Mouse (Mus musculus) cerebellum, adult 9-10 months (tissue): Measurements from ENCODE around the gene Bap1.
A peak's percentile ranks its signal among the peaks of the same experiment; 100 is the strongest.

Source experiments
- DNase-seq: peaks from one replicate; pipeline ENCODE4 v3.0.0; 2022

Bap1 gene

DNA sequence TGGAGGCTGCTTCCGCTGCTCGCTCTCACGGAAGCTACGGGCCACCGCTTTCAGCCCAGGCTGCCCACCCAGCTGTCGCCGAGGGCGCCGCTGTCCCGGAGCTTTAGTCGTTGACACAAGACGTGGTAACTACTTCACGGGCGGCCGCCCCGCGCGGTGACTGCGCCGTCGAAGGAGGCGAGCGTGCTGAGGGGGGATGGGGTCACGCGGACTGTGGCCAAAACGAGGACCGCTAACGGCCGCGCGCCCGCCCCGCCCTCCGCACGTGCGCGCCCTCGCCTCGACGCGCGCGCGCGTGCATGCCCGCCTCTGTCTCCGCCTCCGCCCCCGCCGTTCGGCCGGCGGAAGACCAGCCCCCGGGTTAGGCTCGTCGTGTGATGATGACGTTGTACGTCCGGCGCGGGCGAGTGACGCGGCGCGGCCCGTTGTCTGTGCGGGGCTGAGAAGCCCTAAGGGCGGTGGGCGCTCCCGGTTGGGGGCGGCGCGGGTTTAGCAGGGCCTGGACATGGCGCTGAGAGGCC, at the start of gene Bap1, which contains the start of gene Phf7:
Gene Bap1 (plus strand): TSS at position 367 of the 521 bp plus-strand sequence.
Gene Phf7 (minus strand): TSS at position 234 of the 521 bp plus-strand sequence.
- peak; percentile 94 for DNase-seq

DNA sequence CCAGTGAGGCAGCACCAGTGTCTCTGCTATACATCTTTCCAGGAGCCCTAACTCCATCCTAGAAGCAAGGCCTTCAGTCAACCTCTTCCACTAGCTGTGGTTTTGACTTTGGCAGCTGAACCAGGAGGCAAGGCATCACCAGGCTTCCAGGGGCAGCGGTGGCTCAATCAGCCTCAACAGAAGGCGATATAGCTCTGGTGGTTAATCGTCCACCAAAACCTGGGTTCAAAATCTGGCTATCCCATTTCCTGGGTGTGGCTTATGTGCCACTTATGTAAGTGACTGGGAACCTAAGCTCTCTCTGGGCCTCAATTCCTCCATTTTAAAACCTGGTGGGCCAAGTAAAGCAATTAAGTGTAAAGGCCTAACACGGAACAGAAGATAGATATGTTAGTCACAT, 46.4 kb upstream of the Bap1 start:
- peak; percentile 52 for DNase-seq

DNA sequence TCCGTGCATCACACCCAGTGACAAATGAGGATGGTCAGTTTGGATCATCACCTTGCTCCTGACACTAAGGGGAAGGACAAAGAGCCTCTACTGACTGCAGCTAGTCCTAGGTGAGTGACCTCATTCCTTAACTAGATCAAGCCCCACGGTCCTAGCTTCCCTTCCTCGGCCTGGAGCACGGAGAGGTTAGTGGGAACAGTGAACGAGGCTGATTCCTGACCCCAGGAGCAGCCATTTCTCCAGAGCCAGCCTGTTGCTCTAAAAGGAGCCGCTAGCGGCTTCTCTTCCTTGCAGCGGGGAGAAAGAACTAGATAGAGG, 46.0 kb upstream of the Bap1 start:
- DNase-seq: no peak

DNA sequence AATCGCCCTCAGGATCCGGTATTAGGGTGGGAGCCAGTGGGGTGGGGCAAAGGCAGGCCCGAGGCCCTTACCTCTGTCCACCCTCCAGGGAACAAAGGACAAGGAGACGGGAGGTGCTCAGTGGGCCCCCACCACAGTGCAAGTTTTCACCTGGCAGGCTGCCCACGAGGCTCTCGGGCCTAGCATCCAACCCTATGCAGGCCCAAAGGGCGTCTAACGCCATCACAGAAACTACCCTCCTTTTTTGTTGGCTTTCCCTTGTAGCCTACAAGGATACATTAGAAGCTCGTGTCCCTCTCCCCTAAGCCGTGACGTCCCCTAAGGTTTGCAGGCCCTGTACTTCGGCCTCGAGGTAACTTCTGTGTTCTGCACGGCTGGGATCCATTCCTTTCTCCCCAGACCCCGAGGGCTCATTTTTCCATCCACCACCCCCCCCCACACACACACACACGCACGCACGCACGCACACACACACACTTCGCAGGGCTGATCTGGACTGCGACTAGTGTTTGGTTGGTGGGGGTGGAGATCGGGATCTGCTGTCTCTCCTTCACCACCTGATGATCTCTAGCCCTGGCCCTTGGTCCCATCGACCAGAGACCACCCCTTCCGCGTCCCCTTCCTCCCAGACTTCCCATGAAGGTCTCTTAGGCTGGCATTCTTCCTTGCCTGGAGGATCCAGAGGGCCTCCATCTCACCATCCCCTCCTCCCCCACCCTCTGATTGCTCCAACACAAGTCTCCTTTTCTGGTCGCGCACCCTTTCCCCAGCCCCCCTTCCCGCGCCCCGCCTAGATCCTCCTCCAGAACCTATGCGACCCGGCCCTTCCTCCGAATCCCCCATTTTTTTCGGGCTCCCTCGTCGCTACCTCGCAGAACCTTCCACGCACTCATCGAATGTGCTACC, 45.4 kb upstream of the Bap1 start:
- DNase-seq: peak; percentile 73

DNA sequence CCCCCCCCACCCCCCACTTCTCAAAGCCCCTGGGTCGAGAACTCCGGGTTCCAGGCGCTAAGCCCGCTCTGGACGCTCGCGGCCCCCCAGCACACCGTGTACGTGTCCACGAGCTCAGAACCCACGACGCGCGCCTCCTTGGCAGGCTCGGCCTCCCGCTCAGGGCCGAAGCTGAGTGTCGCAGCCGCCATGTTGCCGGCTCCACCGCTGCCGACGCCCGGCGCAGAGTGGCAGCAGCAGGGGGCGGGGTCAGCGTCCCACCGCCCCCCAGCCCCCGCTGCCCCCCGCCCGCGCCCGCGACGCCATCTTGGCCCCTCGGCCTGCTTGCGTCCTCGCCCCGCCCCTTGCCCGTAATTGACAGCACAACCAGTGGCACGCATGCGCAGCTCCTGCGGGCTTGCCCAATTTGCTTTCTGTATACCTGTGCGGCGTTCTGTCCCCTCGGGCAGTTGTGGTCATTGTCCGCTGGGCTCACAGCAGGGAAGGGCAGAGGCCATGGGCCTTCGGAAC, 44.7 kb upstream of the Bap1 start:
- DNase-seq: peak; percentile 97

DNA sequence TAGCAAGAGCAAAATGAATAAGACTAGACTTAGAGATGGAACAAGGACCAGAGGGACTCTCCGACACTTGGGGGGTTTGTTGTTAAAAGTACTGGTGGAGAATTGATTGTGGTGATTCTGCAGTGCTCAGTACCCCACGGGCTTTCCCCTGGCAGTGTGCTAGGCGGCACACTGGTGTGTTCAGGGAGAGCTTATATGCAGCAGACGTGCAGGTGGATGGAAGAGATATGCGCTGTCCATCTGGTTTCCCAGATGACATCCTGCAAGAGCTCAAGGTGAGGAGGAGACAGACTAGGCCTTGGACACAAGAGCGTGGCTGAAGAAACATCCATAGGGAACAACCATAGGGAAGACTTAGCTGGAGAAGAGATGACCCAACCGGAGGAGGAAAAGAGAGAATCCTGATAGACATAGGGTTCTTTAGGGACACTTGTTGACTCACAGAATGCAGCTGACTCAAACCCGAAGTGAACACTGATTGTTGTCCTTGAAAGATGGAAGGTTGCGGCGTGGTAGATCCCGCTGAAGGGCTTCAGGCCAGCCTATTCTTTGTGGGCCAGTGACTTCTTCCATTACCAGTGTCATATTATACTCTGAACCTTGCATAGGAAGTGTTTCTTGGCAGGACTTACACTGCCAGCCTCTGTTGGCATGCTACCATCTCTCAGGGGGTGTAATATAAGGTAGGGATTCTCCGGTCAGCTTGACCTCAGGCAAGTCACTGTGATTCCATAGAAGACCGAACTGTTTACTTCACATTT, 44.0 kb upstream of the Bap1 start:
- peak; percentile 73 for DNase-seq

DNA sequence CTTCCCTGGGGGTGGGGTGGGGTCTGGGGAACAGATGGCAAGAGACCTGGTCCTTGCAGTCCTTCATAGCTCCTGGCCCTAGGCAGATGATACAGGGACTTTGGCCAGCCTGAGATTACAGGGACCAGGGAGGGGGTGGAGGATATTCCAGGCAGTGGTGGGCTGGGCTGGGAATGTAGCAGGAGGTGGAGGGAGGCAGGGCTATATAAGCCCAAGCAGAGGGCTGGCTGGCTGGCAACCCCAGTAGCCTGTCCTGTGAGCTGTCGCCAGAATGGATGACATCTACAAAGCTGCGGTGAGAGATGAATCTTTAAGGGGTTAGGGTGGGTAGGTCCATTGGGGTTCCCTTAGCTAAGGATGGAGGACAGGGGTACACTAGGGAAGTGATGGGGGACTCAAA, 43.2 kb upstream of the Bap1 start, which contains the start of gene Tnnc1:
Gene Tnnc1 (plus strand): TSS at position 229 of the 400 bp plus-strand sequence.
- DNase-seq: peak; percentile 36

DNA sequence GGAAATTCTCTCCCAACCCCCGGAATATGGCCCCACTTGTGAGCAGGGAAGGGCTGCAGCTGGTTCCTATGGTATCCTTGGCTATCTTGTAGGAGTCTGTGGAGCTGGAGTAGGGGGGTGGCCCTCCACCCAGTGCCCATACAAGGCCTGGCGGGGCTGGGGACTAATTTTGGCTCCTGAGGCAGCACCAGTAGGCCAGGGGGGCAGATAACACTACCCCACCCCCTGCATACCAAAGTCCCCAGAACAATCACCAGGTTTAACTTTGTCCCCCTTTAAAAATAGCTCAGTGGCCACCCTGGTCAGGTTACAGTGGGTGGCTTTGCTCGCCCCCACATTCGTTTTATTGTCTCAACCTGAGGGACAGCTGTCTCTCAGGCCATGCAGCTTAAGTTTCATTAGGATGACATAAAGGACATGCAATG, 42.1 kb upstream of the Bap1 start:
- DNase-seq: peak; percentile 39

DNA sequence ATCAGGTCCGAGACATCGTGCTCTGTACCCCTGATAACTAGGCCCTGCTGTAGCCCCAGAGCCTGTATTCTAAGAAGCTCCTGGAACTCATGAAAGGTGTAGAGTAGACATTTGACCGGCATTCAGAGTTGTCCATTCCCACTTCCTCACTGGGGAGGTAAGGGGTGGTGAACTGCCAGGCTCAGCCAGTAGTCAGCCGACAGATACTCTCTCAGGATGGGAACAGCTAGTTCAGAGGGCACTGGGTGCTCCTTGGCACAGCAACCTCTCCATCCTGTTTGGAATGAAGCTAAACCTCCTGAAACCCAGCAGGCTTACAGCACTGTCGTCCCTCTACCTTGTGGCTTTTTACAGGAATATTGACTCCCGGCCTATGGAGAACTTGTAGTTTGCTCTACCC, 39.4 kb upstream of the Bap1 start:
- no peak for DNase-seq

DNA sequence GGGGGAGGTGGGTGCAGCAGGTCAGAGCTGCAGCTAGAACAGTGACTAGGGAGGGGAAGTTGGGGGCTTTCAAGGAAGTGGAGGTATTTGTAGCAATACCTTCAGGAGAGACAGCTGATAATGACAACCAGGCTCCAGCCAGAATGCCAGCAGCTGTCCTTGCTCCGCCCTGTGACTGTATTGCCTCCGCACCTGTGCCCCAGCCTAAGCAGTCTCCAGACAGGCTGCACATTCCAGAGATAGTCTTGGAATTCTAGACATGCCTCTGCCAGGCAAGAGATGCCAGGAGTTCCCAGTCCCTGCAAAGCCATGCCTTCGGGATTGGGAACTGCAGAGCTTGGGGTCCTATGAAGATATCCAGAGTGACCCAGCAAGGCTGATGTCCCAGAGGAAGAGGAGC, 38.8 kb upstream of the Bap1 start:
- no peak for DNase-seq

DNA sequence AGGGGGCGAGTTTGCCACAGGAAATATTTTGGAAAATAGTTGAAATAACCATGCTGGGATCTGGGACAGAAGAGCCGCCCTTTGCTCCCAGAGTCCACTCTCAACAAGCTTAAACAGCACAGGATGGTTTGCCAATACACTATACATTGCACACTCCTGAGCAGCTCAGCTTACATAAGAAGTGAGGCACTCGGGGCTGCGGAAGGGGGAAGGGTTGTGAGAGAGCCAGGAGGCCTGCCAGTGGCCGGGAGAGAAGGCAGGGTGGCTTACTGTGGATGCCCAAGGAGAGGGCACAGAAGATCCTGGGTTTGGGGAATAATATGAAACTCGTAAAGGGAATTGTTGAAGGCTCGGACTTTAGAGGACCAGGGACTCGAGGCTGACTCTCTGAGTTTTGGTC, 37.4 kb upstream of the Bap1 start:
- peak; percentile 27 for DNase-seq

DNA sequence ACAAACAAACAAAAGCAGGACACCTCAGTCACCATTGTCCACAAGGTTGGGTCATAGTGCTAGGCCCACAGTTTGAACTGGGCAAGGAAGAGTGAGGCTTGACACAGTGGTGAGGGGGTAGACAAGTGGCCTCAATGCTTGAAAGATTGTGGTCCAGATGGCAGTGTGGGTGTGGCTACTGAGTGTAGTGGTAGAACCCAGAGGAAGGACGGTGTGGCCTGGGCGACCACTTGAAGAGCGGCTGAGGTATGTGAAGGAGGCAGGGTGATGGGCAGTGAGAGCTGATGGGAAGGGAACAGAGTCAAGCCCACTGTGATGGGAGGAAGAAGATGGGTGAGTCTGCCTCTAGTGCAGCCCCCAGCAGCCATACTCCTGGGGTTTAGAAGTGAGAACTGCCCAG, 36.6 kb upstream of the Bap1 start:
- DNase-seq: peak; percentile 31

DNA sequence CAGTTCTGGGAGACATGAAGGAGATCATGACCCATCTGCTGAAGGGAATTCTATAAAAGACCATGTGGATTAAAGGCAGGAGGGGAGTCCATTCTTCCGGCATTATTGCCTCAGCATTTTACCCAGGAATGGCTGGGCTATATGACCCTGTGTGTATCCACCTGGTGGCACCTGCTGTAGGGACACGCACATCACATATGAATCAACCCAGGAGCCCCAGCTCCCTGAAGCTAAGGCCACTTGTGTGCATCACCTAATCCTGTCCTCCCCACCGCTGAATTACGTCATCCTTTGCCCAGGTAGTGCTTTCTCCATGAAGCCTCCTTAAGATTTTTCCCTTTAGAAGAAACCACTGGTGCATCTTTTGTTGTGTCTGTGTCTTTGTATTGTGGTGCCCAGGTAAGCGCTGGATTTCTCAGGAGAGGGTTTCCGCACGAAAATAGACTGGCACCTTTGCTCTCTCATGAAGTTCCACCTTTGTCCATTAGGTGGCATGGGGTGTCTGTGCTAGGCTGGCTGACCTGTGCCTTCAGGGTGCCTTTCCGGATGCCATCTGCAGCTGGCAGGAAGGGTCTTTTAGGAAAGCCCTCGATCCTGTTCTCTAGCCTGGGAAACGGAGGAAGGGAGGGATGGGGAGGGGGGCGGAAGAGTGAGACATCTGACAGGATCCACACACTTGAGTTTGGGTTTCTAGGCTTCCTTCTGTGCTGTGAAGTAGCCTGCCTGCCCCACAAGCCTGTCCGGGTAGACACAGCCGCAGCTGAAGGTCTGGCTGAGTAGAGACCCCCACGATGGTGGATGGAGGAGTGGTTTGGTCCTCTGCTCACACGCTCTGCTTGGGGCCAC, 35.9 kb upstream of the Bap1 start:
- peak; percentile 87 for DNase-seq

DNA sequence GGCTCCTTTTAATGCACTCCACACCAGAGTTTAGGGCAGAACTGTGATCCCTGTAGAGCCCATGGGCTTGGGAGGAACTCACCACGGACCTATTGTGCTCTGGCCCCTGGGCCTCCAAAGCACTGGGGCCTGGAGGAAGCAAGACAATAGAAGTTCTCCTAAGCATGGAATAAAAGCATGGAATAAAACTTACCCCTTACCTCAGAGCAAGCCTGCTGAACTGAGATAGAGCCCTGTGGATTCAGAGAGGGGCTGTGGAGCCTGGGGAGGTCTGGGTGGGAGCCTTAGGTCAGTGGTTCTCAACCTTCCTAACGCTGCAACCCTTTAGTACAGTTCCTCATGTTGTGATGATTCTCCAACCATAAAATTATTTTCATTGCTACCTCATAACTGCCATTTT, 34.4 kb upstream of the Bap1 start, which contains the start of gene Nisch:
Gene Nisch (minus strand): TSS at position 101 of the 400 bp plus-strand sequence.
- peak; percentile 22 for DNase-seq

DNA sequence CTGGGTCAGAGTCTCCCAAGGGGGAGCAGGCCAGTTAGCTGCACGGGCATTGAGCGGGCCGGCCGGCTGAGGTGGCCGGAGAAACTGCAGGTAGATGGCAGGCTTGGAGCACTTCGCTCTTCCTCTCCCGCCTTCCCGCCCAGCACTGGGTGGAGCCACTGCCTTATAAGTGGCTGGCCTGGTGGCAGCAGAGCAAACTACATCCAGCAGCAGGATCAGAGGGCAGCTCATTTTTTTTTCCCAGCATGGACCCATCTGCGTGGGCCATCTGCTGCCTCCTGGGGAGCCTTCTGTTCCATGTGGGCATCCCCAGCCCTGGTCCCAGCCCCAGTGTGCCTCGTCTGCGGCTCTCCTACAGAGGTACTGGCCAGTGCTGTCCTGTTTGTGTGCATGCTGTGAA, 33.6 kb upstream of the Bap1 start, which contains the start of gene Sema3g:
Gene Sema3g (plus strand): TSS at position 195 of the 400 bp plus-strand sequence.
- DNase-seq: peak; percentile 86

DNA sequence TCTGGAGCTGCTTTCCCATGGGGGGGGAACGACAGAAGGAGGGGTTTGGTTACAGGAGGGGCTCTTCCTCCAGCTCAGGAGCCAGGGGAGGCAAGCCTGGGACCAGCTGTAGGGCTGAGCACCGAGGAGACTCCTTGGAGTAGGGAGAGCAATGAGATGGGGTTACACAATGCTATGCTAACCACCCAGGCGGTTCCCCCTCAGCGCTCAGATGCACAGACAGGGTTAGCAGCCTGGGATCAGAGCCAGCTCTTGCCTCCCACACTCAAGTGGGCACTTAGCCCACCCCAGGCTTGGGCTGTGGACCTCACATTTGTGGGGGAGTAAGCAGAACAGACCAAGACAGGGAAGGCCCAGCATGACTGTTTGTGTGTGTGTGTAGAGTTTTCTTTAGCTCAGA, 24.3 kb upstream of the Bap1 start:
- no peak for DNase-seq

DNA sequence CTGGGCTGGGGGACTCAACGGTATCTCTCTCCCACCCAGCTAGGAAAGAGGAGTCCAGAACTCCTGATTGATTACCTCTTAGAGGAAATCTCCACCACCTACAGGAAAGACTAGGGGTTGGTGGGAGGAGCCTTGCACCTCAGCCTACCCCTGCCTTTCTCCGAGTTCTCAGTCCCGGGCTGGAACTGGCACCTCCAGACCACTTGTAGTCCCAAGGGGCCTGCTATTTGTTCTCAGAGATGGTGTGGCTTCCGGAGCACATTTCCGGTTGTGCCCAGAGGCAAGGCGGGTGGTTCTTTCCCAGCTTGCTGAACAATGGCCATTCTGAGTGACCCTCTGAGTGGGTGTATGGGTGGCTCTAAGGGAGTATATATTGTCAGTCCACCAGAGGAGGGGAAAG, 23.0 kb upstream of the Bap1 start:
- DNase-seq: no peak

DNA sequence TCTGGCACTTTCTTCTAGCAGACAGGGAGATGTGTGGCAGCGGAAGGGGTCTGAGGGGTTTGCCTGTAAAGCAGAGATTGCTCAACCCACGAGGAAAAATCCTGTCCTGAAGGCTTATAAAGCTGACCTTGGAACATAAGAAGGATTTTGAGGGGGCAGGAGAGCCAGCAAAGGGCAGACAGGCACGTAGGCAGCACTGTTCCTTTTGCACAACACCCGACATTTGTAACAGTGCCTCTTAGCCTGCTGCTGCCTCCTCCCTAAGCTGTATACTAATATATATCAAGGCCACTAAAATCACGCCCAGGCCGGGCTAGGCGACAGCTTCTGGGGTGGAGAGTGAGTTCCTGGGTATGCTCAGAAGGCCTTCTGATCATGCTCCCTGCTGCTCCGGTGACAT, 20.8 kb upstream of the Bap1 start:
- DNase-seq: no peak

DNA sequence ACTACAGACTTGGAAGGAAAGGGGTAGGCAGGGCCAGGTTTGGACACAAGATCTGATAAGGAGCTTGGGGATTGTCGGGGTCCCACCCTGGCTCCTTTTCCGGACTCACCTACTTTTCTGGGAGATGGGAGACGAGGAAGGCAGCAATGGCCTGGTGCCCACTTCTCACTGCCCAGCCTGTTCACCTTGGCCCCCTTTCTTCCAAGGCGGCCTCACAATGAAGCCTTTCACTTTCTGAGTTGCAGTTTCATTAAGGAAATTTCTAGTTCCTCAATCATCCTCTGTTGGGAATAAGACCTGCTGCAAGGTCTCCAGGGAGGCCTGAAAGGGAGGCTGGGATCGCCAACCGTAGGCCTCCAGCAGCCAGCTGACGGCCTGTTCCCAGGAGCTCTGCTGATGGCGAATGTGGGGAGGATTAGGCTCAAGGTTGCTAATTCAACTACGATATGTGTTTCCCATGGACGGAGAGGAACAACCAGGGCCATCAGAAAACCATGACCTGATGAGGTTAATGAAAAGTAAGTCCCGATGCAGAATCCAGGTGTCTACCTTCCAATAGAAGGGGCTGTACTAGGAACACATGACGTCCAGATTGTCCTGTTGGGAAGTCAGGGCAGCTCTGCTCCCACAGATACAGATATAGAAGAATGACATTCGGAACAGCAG, 18.7 kb upstream of the Bap1 start:
- no peak for DNase-seq

DNA sequence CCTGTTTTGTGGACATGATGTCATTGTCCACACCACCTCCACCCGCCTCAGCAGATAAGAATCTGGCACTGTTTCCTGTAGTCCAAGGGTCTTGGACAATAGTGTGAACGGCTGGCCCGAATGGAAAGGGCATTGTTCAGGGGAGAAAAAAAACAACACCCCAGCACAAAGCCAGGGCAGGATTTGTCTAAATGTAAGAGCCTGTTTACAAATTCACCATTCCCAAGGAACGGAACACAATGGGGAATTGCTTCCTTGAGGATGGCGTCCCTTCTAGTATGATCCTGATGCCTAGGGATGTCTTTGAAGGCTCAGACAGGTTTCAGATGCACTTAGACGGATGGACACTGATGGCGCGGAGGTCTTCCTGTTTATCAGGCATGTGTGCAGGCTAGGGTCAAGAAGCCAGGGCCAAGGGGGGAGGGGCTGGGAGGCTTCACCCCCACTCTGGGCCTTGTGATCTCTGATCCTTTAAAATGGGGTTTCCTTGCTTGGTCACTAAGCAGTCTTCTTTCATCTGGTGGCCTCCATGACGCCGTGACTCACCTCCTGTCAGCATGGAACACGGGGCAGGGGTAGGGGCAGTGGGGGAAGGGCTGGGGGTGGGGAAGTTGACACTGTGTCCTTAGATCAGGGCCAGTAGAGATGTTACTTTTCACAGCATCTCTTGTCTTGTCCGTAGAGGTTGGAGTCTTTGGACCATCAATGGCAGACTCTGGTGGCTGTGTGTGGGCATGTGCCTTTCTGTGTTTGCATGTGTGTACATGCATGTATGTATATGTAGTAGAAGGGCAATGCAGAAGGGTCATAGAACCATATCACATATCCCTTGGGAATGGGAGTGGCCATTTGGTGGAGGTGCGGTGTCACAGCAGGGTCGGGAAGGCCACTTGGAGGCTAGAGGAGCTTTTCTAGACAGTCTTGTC, 17.9 kb upstream of the Bap1 start:
- DNase-seq: no peak
